Mouse (Mus musculus) hindlimb bud, embryonic 11.5 days (tissue): ENCODE results near the gene Kcnj16.
A peak's percentile ranks its signal among the peaks of the same experiment; 100 is the strongest.

Experiments used
- DNase-seq: peaks from one replicate; pipeline ENCODE4 v3.0.0-alpha.2; 2012; ENCODE audit warnings: low read depth, low spot score; ENCODE audit errors: extremely low spot score

The Kcnj16 gene

GRCm38 (mm10) chr11:110967762-110968135, at the start of gene Kcnj16:
Kcnj16 (plus strand) TSS chr11:110968033.
- DNase-seq: no peak

DNA sequence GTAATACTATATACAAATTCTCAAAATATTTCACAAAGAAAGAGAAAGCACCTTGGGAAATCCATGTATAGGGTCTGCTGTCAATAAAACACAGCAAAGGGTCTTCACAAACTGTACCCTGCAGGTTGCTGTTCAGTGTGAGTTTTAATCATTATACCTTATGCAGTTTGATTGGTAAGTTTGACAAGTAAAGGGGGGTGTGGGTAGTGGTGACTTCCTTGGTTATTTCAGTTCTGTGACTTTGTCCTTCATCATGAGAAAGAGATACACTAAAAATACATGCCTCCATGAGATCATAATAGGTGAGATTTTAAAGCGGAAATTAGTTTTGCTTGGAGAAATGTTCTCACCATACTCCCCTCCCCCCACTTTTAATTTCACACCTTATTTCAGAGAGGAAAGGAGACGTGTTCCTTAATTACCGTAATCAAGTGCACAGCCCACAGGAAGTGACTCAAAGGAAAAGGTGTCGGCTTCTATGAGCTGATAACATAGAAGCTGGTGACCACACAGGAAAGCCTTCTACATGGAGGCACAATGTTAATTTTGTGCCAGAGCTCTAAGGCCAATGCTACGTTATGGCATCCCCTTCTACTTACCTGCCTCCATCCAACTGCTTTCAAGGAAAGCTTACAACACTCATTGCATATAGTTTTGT, 48.9 kb upstream of the Kcnj16 start:
- DNase-seq: no peak

GRCm38 (mm10) chr11:110935699-110936098, 32.1 kb upstream of the Kcnj16 start:
- no peak for DNase-seq

GRCm38 (mm10) chr11:110942280-110942679, 25.6 kb upstream of the Kcnj16 start:
- DNase-seq: no peak

DNA sequence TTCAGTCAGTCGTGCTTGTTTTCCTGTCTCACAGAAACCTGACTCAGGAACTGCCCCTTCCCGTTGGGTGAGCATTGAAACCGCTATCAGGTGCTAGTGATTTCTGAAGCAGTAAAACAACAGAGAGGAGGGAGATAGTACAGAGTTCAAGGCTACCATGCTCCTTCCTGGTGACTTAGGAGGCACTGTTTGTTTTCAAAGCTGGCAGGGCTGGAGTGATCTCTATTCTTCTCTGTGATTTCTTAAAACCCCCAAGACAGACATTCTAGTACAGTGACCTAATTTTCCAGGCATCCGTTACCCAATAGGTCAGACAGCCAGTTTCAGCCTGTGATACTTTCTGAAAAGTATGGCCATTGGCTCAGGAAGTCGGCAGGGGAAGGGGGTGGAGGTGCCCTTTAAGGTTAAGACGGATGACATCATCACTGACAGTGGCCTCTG, 25.1 kb upstream of the Kcnj16 start:
- no peak for DNase-seq

GRCm38 (mm10) chr11:110956665-110957064, 11.2 kb upstream of the Kcnj16 start:
- DNase-seq: peak; percentile 73

- no peak for DNase-seq
Measured at GRCm38 (mm10) chr11:110961592-110962021, 6.2 kb upstream of the Kcnj16 start.

DNA sequence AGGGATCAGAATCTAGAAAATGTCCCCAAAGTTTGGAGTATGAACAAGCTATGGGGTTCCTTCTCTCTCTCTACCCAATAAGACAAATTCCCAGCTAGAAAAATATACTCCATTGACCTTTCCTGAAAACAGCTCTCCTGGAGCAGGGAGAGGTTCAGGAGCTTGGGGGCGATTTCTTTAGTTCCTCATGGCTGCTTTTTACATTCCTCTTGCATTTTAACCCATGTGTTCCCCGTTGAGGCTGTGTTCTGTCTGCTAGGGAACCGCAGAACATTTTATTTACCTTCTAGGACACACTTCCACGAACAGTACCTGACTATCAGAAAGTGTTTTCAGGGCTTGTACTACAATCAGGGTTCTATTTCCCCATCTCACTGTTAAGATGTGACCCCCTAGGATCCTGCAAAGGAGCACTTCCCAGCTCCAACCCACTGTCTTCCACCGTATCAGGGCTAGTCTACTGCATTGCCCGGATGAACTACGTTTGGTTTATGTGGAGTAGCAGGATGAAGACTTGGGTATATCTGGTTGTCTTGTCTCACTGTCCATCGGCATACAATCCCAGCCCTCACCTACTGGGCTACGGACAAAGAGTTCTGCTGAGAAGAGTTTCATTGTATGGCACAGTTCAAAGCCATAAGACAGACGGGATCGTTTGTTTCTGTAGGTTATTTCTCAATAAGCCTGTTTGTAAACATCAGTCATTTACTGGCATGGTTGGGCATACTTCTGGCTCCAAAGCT, 643 bp upstream of the Kcnj16 start:
- no peak for DNase-seq

- DNase-seq: no peak
Measured at GRCm38 (mm10) chr11:110968901-110969300, 1.1 kb downstream of the Kcnj16 start.

DNA sequence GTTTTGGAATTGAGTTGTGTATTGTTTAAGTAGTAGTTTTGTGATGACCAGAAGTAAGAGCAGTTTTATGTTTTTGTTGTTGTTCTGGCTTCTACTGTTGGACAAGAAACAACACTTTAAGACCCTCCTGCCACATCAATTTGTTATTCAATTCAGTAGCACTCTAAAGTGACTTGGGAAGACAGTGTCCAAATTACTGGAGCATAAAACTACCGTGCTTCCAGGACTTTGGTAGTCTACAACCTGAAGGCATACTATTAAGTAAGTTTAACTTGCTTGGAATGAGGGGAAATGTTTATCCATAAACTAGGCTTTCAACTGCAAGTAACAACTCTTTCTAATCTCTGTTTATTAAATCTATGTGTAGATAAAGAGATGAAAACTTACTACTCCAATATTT, 17.7 kb downstream of the Kcnj16 start:
- no peak for DNase-seq

GRCm38 (mm10) chr11:110985949-110986348, 18.1 kb downstream of the Kcnj16 start:
- no peak for DNase-seq

GRCm38 (mm10) chr11:110993616-110994015, 25.8 kb downstream of the Kcnj16 start:
- DNase-seq: no peak

- no peak for DNase-seq
Measured at GRCm38 (mm10) chr11:110997211-110997610, 29.4 kb downstream of the Kcnj16 start.

DNA sequence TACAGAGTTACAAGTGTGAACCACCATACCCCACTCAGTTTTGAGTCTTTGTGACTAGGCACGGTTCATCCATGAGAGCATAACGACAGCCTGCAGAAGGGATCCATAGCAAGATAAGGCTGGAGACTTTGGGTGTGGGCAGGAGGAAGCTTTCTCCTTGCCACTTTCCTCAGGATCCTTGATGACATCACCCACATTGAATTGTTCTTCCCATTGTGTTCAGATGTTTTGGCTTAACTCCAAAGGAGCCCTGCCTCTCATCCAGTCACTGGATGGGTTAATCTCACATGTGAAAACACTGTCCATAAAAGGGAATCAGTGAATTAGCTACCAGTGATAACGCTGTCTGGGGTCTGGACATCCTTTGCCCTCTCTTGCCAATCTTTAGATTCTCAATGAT, 37.3 kb downstream of the Kcnj16 start:
- DNase-seq: no peak

GRCm38 (mm10) chr11:111009471-111009870, 41.6 kb downstream of the Kcnj16 start:
- DNase-seq: peak; percentile 39

DNA sequence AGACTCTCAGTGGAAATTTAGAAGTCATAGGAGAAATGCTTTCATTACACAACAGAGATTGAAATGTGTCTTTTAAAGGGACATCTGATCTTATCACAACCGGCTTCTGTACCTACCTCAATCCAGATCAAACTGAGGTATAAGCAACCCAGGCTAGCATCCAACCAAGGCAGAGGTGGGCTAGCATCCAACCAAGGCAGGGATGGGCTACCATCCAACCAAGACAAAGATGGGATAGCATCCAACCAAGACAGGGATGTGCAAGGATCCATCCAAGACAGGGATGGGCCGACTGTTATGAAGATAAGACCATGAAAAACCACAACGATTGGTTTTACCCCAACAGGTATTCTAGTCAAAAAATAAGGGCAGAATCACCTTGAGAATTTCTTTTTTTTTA, 48.4 kb downstream of the Kcnj16 start:
- no peak for DNase-seq

- DNase-seq: no peak
Measured at GRCm38 (mm10) chr11:111020211-111020610, 52.4 kb downstream of the Kcnj16 start.

DNA sequence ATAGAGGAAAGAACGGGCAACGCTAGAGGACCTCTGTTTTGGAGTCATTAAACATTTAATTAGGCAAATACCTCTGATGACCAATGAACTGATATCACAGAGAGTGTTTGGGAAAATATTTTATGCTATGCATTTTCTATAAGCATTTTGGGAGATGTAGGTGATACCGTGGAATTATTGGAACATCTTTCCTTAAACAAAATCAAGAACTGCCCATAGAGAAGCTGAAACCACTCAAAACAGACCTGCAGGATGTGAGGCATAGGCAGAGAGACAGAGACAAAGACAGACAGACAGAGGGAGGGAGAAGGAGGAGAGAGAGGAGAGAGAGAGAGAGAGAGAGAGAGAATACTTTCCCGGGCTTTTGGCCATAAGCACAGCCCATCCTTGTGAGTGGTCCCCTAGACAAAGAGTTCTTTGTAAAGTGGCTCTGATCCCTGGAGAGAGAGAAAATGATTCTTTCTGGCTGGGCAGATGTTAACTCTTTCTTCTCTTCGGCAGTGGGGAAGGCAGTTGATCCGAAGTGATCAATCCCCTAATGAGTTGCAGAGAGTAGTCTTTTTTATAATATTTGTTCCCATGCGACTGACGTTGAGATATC, 54.9 kb downstream of the Kcnj16 start:
- no peak for DNase-seq

DNA sequence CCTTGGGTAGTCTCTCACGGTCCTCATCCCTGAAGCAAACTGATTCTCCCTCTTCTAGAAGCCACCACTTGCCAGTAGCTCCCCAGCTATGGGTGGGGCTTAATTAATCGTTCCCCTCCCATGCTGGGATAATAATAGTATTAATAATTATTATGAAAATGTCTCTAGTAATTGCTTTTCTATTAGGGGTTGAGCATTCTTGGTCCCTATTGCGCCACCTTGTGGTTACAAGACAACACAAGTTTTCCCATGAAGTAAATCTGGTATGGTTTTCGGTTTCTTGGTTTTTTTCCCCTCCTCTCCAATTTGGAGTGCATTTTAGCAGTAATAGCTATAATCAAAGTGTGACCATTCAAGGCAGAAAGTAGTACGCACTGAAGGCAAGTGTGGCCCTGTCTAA, 74.3 kb downstream of the Kcnj16 start:
- no peak for DNase-seq

DNA sequence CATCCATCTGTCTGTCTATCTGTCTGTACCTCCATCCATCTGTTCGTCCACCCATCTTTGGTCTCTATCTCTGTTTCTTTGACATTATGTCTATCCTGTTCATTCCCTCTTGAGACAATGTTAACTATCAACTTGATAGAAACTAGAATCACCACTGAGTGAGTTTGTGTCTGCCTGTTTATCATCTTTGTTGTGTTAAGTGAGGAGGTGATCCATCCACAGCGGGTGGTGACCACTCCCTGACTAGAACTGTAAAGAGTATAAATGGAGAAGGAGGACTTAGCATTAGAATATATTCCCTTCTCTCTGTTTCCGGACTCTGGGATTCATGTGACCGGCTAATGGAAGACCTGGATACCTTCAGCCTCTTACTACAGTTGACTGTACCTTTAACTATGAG, 75.5 kb downstream of the Kcnj16 start:
- DNase-seq: no peak

- DNase-seq: no peak
Measured at GRCm38 (mm10) chr11:111054252-111054651, 86.4 kb downstream of the Kcnj16 start.
